1 mouse cellular context compared by ENCODE assay signal in genomic region chr3:95071606-95072005, GRCm38 (mm10).
TF ChIP-seq lines count a peak whose summit lies in the region.

No protein-coding gene starts in this region.

TF ChIP-seq in CH12.LX, 34 proteins besides CTCF, POLR2A, EP300 and RAD21:
- TF ChIP-seq NELFE (IDR thresholded peaks at IDR 0.05; ENCODE audit: low read depth, low read length) (no peak), SIN3A (IDR thresholded peaks at IDR 0.05; ENCODE audit: low read length) (no peak), HCFC1 (IDR thresholded peaks at IDR 0.05; ENCODE audit: low read depth, low read length) (no peak), JUN (IDR thresholded peaks at IDR 0.05; ENCODE audit: insufficient read depth, low read depth, low read length) (no peak), ZKSCAN1 (IDR thresholded peaks at IDR 0.05; ENCODE audit: borderline replicate concordance, low read depth, low read length) (no peak), IRF4 (IDR thresholded peaks at IDR 0.05; ENCODE audit: low read depth, low read length) (no peak), ZMIZ1 (IDR thresholded peaks at IDR 0.05; ENCODE audit: low read depth, low read length) (no peak), BHLHE40 (IDR thresholded peaks at IDR 0.05; ENCODE audit: low read depth, low read length) (no peak), RCOR1 (conservative IDR thresholded peaks at IDR 0.05; ENCODE audit: low read depth, low read length) (no peak), CHD1 (IDR thresholded peaks at IDR 0.05; ENCODE audit: low read depth, low read length) (no peak), MYC (IDR thresholded peaks at IDR 0.05; ENCODE audit: low read depth, low read length) (no peak), E2F4 (IDR thresholded peaks at IDR 0.05; ENCODE audit: insufficient replicate concordance, low read depth, low read length) (no peak), MEF2A (IDR thresholded peaks at IDR 0.05; ENCODE audit: borderline replicate concordance, low read depth, low read length) (no peak), ZC3H11A (IDR thresholded peaks at IDR 0.05; ENCODE audit: low read depth, low read length) (no peak), NRF1 (IDR thresholded peaks at IDR 0.05; ENCODE audit: low read depth, low read length) (no peak), UBTF (IDR thresholded peaks at IDR 0.05; ENCODE audit: low read depth, low read length) (no peak)
